Mouse (Mus musculus) midbrain, embryonic 14.5 days (tissue): Measurements from ENCODE around the gene Vmac. TPM values are rescaled to one million over a fixed set of nuclear protein-coding genes. Genes with fewer than 3 reads are reported as not detected.

Source experiments
- ATAC-seq: fragments of 200-750 bp; cut with Nextera tagmentation; 2 replicates; pipeline ENCODE4 v1.8.0; 2017; ENCODE audit warnings: moderate number of reproducible peaks, moderate library complexity; ENCODE audit not compliant: low FRiP score, low TSS enrichment
- DNase-seq: peaks from one replicate; pipeline ENCODE4 v3.0.0-alpha.2; 2015
- H3K27ac ChIP-seq: fragments of 300-500 bp; sonication (generic); replicated peaks from 2 replicates; pipeline ENCODE4 v1.5.1; 2014; ENCODE audit warnings: mild to moderate bottlenecking, low read depth, low read length, moderate library complexity
- H3K27me3 ChIP-seq: fragments of 300-500 bp; sonication (generic); 2 replicates; pipeline ENCODE4 v1.6.1; 2014; ENCODE audit warnings: low read length, control low read depth, mixed read lengths; ENCODE audit not compliant: control insufficient read depth, insufficient read depth
- H3K36me3 ChIP-seq: fragments of 300-500 bp; sonication (generic); 2 replicates; pipeline ENCODE4 v1.6.1; 2014; ENCODE audit warnings: low read length, control low read depth; ENCODE audit not compliant: control insufficient read depth, insufficient read depth
- H3K4me1 ChIP-seq: fragments of 300-500 bp; sonication (generic); 2 replicates; pipeline ENCODE4 v1.6.1; 2014; ENCODE audit warnings: mild to moderate bottlenecking, antibody characterized with exemption, low read length, control low read depth; ENCODE audit not compliant: control insufficient read depth, insufficient read depth
- H3K4me2 ChIP-seq: fragments of 300-500 bp; sonication (generic); 2 replicates; pipeline ENCODE4 v1.6.1; 2014; ENCODE audit warnings: mild to moderate bottlenecking, low read length, moderate library complexity
- H3K4me3 ChIP-seq: fragments of 300-500 bp; sonication (generic); replicated peaks from 2 replicates; pipeline ENCODE4 v1.5.1; 2014; ENCODE audit warnings: low read depth, low read length
- H3K9ac ChIP-seq: fragments of 300-500 bp; sonication (generic); replicated peaks from 2 replicates; pipeline ENCODE4 v1.6.1; 2014; ENCODE audit warnings: mild to moderate bottlenecking, low read length, moderate library complexity
- H3K9me3 ChIP-seq: fragments of 300-500 bp; sonication (generic); 2 replicates; pipeline ENCODE4 v1.6.1; 2016; ENCODE audit warnings: low read length, control low read depth, mixed read lengths; ENCODE audit not compliant: control insufficient read depth
- WGBS: fragments of 180-500 bp; shearing (Covaris S2); extraction: QIAGEN DNeasy Blood & Tissue Kit; methylation state at CpG from one replicate; pipeline ENCODE4 v1.1.7; 2014; 5-methylcytosine and 5-hydroxymethylcytosine counted together
- polyA plus RNA-seq: library from polyadenylated mRNA; unstranded; fragments of >200 nt; fragmentation: Nextera tagmentation; extraction: Ambion mirVana; gene quantifications from 2 replicates; pipeline ENCODE4 v1.2.1, GENCODE M21; 2014

Gene Vmac
- polyA plus RNA-seq, 1 experiment from 2014 or later: 18.5 TPM

DNA sequence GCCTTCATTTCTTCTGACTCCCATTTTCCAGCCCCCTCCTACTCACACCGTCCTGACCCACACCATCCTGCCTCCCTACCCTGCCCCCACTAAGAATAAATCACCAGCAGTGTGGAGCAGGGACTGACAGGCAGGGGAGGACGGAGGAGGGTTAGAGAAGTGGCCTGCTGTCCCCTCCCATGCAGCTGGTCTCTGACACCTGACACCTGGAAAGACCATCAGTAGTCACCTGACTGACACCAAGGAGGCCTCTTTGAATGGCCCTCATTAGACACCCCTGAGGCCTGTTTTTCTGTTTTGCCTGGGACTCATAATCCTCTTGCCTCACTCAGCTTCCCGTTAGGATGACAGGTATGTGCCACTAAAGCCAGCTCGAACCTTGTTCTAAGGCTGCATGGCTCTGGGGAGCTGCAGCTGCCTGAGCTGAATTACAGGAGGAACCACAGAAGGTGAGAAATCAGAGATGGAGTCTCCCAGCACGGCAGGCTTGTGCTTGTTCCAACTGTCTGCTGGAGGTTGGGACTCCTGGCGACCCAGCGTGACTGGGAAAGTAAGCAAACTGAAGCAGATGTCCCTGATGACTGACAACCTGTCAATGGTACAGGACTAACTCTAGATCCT, 9.3 kb upstream of the Vmac start:
- no peak overlapping the region for H3K4me3 ChIP-seq
- H3K9ac ChIP-seq: no peak overlapping the region; the same call in 1 of the 2 replicates
- ATAC-seq (no peak), DNase-seq (no peak)
- no peak overlapping the region for H3K4me2 ChIP-seq
- 15% methylated on average over 7 of the region's 7 CpGs for WGBS
- H3K27me3 ChIP-seq: no peaks in the 10 kb centered on the region
- H3K36me3 ChIP-seq: peaks cover 19% of the 10 kb centered on the region
- no peaks in the 10 kb centered on the region for H3K9me3 ChIP-seq
- H3K27ac ChIP-seq: no peak overlapping the region
- H3K4me1 ChIP-seq: no peaks in the 10 kb centered on the region

DNA sequence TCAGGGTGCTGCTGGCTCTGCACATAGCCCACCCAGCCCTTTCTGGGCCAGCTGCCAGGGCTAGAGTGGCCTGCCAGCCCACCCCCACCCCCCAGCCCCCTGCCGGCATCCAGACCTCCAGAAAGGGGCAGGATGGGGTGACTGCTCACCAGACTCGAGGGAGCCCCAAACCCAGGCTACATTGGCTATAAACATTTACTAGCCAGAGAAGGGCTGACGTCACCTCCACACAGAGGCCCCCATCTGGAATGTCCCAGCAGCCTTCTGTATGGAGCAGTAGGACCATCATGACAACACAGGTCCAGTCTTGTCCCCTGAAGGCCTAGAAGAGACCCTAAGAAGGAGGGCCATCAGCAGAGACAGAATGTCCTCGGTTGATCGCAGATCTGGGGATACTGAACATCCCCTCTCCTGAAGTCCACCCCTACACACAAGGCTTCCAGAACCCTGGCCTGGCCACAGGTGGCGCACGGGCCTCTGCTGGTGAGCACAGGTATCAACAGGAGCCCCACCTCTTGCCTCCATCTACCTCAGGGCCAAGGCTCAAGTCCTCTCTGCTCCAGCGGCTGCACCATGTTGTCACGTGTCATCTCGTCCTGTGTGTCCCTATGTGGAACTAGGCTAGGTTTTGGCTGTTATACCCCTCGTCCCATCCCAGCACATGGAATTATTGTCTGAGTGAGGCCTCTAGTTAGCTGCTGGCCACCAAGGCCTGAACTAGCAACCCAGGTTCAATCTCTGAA, 5.8 kb upstream of the Vmac start:
- H3K9ac ChIP-seq: no peak overlapping the region
- ATAC-seq (no peak), DNase-seq (no peak)
- peaks cover 33% of the 10 kb centered on the region for H3K36me3 ChIP-seq
- peaks cover 5% of the 10 kb centered on the region for H3K4me1 ChIP-seq
- no peak overlapping the region for H3K4me2 ChIP-seq
- no peak overlapping the region for H3K27ac ChIP-seq
- no peak overlapping the region for H3K4me3 ChIP-seq
- no peaks in the 10 kb centered on the region for H3K9me3 ChIP-seq
- WGBS: 87% methylated on average over 11 of the region's 11 CpGs
- H3K27me3 ChIP-seq: no peaks in the 10 kb centered on the region

- H3K4me2 ChIP-seq: no peak overlapping the region
- H3K9ac ChIP-seq: no peak overlapping the region
- no peaks in the 10 kb centered on the region for H3K27me3 ChIP-seq
- no peak for ATAC-seq
- H3K27ac ChIP-seq: no peak overlapping the region
- H3K4me1 ChIP-seq: peaks cover 11% of the 10 kb centered on the region
- peaks cover 33% of the 10 kb centered on the region for H3K36me3 ChIP-seq
- WGBS: 92% methylated on average over 5 of the region's 5 CpGs
- H3K9me3 ChIP-seq: no peaks in the 10 kb centered on the region
- H3K4me3 ChIP-seq: no peak overlapping the region
- DNase-seq: no peak
Observed at GRCm38 (mm10) chr17:56722441-56722840, 4.6 kb upstream of the Vmac start.

DNA sequence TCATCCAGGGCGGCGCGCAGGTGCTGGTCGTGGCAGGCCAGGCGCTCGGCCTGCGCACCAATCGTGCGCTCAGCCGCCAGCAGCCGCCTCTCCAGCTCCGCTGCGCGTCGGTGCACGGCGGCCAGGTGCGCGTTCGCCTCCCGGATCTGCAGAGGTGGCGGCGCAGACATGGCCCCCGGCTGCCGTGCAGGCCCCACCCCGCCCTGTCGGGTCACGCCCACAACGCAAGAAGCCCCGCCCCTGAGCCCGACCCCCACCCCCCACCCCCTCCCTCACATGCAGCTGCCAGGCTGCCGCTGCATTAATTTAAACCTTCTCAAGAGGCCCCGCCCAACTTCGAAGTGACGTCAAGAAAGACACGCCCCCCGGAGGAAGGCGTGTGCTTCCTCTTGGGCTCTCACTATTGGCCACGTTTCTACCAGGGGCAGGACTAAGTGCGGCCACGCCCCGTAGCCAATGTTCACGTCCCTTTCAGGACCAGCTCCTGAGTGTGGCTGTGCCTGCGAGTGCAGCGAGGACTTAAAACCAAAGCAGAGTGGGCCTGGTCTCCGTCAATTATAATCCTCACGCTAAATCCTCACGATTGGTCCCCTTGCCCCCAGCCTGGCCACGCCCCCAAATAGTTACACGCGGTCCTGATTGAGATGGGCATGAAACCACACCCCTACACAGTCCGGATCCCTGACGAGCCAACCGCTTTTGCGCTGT, 1.0 kb downstream of the Vmac start:
- H3K27me3 ChIP-seq: no peaks in the 10 kb centered on the region
- ATAC-seq (peak; percentile 93), DNase-seq (peak; percentile 99)
- peak overlapping the region; percentile 82 for H3K4me2 ChIP-seq
- peak overlapping the region; percentile 85 for H3K27ac ChIP-seq
- peaks cover 20% of the 10 kb centered on the region for H3K36me3 ChIP-seq
- peak overlapping the region; percentile 80 for H3K4me3 ChIP-seq
- peak overlapping the region; percentile 89 for H3K9ac ChIP-seq
- under 1% methylated on average over 55 of the region's 55 CpGs for WGBS
- H3K9me3 ChIP-seq: no peaks in the 10 kb centered on the region
- H3K4me1 ChIP-seq: peaks cover 20% of the 10 kb centered on the region

DNA sequence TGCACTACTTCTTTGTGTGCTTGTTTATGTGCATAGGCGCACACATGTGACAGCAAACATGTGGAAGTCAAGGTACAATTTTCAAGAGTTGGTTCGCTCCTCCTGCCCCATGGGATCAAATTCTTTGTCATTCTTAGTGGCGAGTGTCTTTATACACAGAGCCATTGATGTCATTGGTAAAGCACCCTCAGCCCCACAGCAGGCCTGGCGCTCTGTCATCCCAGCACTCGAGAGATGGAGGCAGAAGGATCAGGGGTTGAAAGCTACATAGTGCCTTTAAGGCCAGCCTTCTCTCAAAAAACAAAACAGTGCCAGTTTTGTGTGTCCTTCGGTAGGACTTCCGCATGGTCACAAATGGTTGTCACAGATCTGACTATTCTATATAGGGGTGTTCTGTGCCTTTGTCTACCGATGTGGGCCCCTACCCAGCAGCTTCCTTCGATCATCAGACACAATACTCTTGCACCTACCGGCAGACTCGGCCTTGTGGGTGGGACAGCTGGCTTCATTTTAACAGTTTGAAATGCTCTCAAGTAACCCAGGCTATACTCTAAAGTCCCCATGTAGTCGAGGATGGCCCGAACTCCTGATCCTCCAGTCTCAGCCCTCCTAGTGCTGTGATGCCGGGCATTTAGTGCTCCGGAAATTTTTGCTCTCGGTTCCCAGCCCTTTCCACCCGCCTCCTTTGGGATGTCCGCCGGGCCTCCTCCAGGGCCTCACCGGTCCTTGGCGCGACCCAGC, 1.7 kb downstream of the Vmac start:
- ATAC-seq: no peak
- DNase-seq: peak; percentile 20
- H3K9ac ChIP-seq: peak overlapping the region; percentile 70
- peak overlapping the region; percentile 80 for H3K4me3 ChIP-seq
- peak overlapping the region; percentile 82 for H3K4me2 ChIP-seq
- peak overlapping the region; percentile 85 for H3K27ac ChIP-seq
- H3K9me3 ChIP-seq: no peaks in the 10 kb centered on the region
- peaks cover 20% of the 10 kb centered on the region for H3K36me3 ChIP-seq
- no peaks in the 10 kb centered on the region for H3K27me3 ChIP-seq
- peaks cover 20% of the 10 kb centered on the region for H3K4me1 ChIP-seq
- WGBS: 24% methylated on average over 22 of the region's 22 CpGs

- Histone ChIP-seq H3K9me3 (no peaks in the 10 kb centered on the region), H3K4me3 (peak overlapping the region; percentile 80), H3K4me1 (peaks cover 20% of the 10 kb centered on the region), H3K36me3 (peaks cover 24% of the 10 kb centered on the region), H3K9ac (peak overlapping the region; percentile 70; the same call in 1 of the 2 replicates), H3K4me2 (peak overlapping the region; percentile 82), H3K27ac (no peak overlapping the region), H3K27me3 (no peaks in the 10 kb centered on the region)
- no peak for DNase-seq
- ATAC-seq: no peak
- 58% methylated on average over 11 of the region's 11 CpGs for WGBS
Observed at GRCm38 (mm10) chr17:56715360-56715759, 2.5 kb downstream of the Vmac start.

- H3K27me3 ChIP-seq: no peaks in the 10 kb centered on the region
- H3K4me2 ChIP-seq: no peak overlapping the region
- H3K4me3 ChIP-seq: no peak overlapping the region
- no peak overlapping the region for H3K27ac ChIP-seq
- no peaks in the 10 kb centered on the region for H3K4me1 ChIP-seq
- WGBS: 92% methylated on average over 3 of the region's 3 CpGs
- DNase-seq (no peak), ATAC-seq (no peak)
- H3K9ac ChIP-seq: no peak overlapping the region
- H3K9me3 ChIP-seq: no peaks in the 10 kb centered on the region
- H3K36me3 ChIP-seq: peaks cover 81% of the 10 kb centered on the region
Observed at GRCm38 (mm10) chr17:56709708-56710107, 8.1 kb downstream of the Vmac start.

- ATAC-seq (no peak), DNase-seq (no peak)
- no peaks in the 10 kb centered on the region for H3K4me1 ChIP-seq
- H3K36me3 ChIP-seq: peaks cover 91% of the 10 kb centered on the region
- H3K27me3 ChIP-seq: no peaks in the 10 kb centered on the region
- no peak overlapping the region for H3K4me3 ChIP-seq
- H3K4me2 ChIP-seq: no peak overlapping the region
- no peak overlapping the region for H3K27ac ChIP-seq
- H3K9me3 ChIP-seq: no peaks in the 10 kb centered on the region
- WGBS: 83% methylated on average over 4 of the region's 4 CpGs
- H3K9ac ChIP-seq: no peak overlapping the region
Observed at GRCm38 (mm10) chr17:56708692-56709091, 9.1 kb downstream of the Vmac start.
